Mouse (Mus musculus): ENCODE data around the gene Rora.

The Rora gene

DNA sequence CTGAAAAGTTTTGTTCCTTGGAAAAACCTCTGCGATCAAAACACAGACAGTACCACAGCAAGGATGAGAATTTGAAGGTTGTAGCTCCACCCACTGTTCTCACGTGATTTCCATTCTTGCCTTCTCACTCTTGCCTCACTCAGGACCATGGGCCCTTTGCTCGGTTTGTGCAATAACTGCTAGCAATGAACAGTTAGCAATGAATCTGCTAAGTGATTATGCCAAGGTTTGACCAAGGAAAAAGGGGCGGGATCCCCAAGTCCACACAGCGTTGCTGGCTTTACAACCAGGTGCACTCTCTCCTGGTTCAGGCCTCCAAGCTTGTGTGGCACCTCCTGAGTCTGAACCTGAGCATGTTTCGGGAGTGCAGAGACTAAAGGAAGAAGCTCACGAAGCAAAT is 576.3 kb downstream of the Rora start:
- no peak for DNase-seq (ENCODE audit: low spot score)

DNA sequence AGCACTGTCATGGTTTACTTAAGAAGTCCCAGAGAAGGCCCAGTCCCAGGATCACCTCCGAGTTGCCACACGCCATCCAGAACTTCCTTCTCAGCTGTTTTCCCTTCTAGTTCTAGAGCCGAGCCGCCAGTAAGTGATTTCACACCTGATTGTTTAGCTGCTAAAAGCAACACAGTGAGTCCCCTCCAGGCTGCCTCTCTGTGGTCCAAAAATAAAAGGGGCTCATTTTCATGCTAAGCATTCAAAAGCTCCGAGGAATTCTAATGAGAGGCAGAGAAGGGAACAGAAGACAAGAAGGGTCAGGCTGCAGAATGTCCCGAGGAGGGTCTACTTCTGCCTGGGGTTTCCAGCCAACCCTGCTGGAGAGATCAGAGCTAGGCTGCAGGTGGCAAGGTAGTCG is 580.9 kb downstream of the Rora start:
- DNase-seq (ENCODE audit: low spot score), result no peak

DNA sequence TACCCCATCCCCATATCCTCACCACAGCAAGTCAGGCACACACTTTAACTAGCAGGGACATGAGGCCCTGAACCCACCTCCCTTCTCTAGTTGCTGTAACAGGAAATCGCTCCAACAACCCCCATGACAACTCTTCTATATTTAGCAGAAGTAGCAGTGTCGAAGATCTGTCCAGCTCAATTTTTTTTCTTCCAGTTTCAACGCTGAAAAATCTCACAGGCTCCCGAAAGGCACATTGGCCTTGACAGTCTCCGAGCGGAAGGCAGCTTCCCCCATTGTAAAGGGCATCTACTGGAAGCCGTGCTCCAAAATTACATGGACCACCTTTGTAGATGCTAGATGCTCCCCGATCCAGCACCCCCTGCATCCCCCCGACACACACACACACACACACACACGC is 583.7 kb downstream of the Rora start:
- DNase-seq (ENCODE audit: low spot score), result no peak

DNA sequence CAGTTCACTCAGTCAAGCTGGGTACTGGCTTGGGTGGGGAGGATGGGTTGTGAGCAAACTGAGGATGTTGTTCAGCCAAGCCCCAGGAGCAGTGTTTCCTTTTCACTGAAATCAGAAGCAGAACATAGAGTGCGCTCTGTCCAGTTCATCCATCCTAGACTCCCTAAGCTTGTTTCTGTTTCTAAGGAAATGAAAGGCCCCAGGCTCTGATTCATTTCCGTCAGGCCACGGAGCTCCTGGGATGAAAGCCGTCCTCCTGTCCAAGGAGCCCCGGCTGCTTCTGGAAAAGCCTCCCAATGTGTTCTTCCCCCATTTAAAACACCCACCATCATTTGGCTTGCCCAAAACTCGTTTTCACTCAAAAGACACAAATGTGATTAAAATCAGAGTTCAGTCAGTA is 589.0 kb downstream of the Rora start:
- no peak for DNase-seq (ENCODE audit: low spot score)

GRCm38 (mm10) chr9:69243626-69244025 is 590.0 kb downstream of the Rora start:
- DNase-seq (ENCODE audit: low spot score), result no peak

DNA sequence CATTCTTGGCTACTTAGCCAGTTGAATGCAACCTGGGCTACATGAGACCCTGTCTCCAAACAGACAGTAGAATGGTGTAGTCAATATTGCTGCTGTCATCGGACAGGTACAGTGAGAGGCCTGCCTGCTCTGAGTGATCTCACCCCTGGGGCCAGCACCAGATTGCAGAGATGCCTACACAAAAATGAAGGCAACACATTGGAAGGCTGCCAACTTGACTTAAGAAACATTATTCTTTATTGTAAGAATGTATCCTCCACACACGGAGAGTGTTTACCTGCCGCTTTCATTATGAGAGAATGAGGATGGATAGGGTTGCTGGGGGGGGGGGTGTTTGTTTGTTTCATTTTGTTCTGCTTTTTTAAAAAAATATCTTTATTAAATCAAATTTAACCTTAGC is 592.6 kb downstream of the Rora start:
- DNase-seq (ENCODE audit: low spot score), result no peak

GRCm38 (mm10) chr9:69249586-69249985 is 596.0 kb downstream of the Rora start:
- no peak for DNase-seq (ENCODE audit: low spot score)

- DNase-seq (ENCODE audit: low spot score), result no peak
Measured at GRCm38 (mm10) chr9:69250326-69250725, 596.7 kb downstream of the Rora start.

DNA sequence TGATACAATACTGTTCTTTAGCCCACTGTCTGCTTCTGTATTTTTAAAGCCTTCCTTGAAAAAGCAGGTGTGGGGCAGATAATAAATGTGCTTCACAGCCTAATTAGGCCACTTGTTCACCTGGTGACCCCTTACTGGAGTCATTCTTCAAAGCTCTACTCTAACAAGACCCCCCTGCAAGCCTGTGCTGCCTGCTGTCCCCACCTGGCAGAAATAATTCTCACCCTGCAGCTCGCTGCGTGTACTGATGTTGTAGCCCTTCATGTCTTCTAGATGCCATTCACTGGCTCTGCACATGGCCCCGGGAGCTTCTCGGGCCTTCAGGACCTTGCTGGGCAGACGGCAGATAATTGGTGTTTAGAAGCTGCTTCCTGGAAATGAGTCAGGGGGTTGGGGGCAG is 604.9 kb downstream of the Rora start:
- no peak for DNase-seq (ENCODE audit: low spot score)

GRCm38 (mm10) chr9:69259382-69259781 is 605.8 kb downstream of the Rora start:
- no peak for DNase-seq (ENCODE audit: low spot score)

GRCm38 (mm10) chr9:69265151-69265550 is 611.6 kb downstream of the Rora start:
- DNase-seq (ENCODE audit: low spot score), result no peak

- DNase-seq (ENCODE audit: low spot score), result no peak
Measured at GRCm38 (mm10) chr9:69270374-69270773, 616.8 kb downstream of the Rora start.

GRCm38 (mm10) chr9:69270931-69271330 is 617.3 kb downstream of the Rora start:
- no peak for DNase-seq (ENCODE audit: low spot score)

- DNase-seq (ENCODE audit: low spot score), result no peak
Measured at GRCm38 (mm10) chr9:69272884-69273283, 619.3 kb downstream of the Rora start.

GRCm38 (mm10) chr9:69274766-69275485 is 621.3 kb downstream of the Rora start:
- no peak for DNase-seq (ENCODE audit: low spot score)

DNA sequence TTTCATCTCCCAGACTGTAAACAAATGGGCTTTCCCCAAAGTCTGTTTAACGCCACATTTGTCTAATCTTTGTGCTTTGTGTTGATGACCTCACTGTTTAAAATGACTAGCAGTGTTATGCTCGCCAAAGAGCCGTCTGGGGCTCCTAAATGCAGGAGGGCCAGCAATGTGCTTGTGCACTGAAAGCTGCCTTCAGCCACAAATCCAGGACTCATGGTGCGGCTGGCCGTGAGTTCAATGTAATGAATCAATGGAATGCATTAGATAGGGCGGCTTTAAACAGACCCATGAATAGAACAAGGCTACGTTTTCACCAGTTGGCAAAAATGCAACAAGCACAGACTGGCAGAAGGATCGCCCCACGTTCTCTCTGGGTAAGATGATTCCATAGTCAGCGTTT is 623.7 kb downstream of the Rora start:
- no peak for DNase-seq (ENCODE audit: low spot score)

DNA sequence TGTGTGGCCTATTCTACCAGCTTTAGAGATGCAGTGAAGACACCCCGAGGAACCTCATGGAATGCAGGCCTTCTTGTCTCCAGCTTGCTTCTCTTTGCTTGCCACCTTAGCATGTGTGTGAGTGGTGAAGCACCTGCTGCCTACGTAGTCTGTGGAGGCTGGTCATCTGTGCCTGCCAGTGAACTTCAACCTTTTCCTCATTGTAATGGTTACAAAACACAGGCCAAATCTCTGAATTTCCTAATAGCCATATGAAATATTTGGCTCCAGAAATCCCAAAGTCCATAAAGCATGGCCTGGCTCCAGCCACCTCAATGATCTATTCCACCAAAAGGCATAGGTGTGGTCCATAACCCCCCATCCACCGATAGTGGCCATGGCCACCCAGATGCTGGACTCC is 631.4 kb downstream of the Rora start:
- no peak for DNase-seq (ENCODE audit: low spot score)

- no peak for DNase-seq (ENCODE audit: low spot score)
Measured at GRCm38 (mm10) chr9:69288113-69288512, 634.5 kb downstream of the Rora start.

DNA sequence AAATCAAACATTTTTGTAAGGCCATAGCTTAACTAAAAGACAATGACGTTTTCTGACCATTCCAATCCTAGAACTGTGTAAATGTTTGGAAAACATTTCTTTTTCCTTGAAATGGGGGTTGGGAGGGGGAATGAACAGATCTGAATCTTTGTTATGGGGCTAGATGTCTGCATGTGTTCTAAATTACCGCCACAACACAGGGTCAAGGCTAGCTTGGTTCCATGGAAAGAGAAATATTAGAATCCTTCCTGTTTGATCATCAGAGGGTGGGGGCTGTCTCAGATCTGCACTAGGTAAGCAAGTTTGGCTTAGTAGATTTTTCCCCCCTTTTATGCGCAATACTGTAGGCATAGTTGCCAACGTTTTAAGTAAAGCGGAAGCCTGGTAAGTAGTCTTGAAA is 635.0 kb downstream of the Rora start:
- DNase-seq (ENCODE audit: low spot score), result no peak

GRCm38 (mm10) chr9:69289056-69290017 is 635.8 kb downstream of the Rora start:
- no peak for DNase-seq (ENCODE audit: low spot score)

- no peak for DNase-seq (ENCODE audit: low spot score)
Measured at GRCm38 (mm10) chr9:69290018-69290880, 636.7 kb downstream of the Rora start.

DNA sequence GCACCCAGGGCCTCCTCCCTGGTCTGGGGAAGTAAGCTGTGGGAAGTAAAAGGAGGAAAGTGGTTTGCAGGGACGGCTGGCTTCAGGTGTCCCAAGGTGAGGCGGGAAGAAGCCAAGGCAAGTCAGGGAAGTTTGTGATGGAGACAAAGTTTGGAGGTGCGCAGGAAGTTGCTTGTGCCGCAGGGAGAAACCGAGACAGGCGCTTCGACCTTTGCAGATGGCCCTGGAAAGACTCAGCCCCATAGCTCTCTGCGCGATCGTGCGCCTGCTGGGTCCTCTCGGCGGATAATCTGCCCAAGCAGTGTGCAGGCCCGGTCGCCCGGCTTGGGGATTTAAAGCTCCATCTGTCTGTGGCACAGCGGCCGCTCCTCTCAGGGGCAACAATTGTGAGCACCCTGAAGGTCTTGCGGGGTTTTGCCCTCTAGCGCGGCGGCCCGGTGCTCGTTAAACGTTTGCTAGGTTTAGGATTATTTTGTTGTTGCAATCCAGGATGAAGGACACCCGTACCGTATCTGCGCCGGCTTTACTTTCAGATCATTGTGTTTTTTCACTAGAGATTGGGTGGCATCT is 637.4 kb downstream of the Rora start:
- DNase-seq (ENCODE audit: low spot score), result no peak

Data from MN1 (cell line).